Mouse (Mus musculus): Measurements from ENCODE around the gene Mamdc4. TPM values are rescaled to one million over a fixed set of nuclear protein-coding genes. Genes with fewer than 3 reads are reported as not detected.

The Mamdc4 gene
- polyA plus RNA-seq, 1 experiment = 2.2 TPM

DNA sequence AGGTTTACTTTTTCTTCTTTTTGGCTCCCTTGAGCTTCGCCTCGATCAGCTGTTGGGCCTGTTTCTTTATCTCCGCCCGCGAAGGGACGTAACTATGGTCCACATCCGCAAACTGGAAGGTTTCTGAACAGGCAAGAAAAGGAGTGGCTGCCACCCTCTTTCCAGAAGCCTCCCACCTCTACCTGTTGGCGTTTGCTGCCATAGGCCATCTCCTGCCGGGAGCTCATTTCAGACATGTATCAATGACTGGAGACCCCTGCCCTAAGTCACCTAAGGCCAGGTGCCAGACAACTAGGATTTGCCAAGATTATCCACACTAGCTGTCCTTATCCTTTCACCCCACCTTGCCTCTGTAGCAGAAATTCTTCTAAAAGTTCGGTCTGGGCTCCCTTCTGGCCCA, 34.0 kb upstream of the Mamdc4 start:
- Histone ChIP-seq H3K4me3 (ENCODE audit: extremely low read depth, insufficient read depth, insufficient read length) (no peak overlapping the region; the same call in 1 of the 2 replicates), H3K36me3 (ENCODE audit: control insufficient read depth, insufficient read depth, low read length) (no peaks in the 10 kb centered on the region), H3K27me3 (ENCODE audit: control insufficient read depth, insufficient read depth, low read length) (no peaks in the 10 kb centered on the region; the same call in 1 of the 2 replicates), H3K4me1 (ENCODE audit: control insufficient read depth, insufficient read depth, insufficient read length) (peaks cover 7% of the 10 kb centered on the region; the same call in 1 of the 2 replicates), H3K27ac (ENCODE audit: insufficient read depth, low read length) (no peak overlapping the region)
- DNase-seq (ENCODE audit: low read depth in 1 of 2, low spot score in 2 of 2) = no peak
- 54% methylated on average over 10 of the region's 10 CpGs for WGBS
- TF ChIP-seq POLR2A (IDR thresholded peaks at IDR 0.05; ENCODE audit: low read depth, low read length) = no peak
- TF ChIP-seq CTCF (IDR thresholded peaks at IDR 0.05; ENCODE audit: extremely low read depth, insufficient read depth, insufficient read length, insufficient replicate concordance) = no peak

DNA sequence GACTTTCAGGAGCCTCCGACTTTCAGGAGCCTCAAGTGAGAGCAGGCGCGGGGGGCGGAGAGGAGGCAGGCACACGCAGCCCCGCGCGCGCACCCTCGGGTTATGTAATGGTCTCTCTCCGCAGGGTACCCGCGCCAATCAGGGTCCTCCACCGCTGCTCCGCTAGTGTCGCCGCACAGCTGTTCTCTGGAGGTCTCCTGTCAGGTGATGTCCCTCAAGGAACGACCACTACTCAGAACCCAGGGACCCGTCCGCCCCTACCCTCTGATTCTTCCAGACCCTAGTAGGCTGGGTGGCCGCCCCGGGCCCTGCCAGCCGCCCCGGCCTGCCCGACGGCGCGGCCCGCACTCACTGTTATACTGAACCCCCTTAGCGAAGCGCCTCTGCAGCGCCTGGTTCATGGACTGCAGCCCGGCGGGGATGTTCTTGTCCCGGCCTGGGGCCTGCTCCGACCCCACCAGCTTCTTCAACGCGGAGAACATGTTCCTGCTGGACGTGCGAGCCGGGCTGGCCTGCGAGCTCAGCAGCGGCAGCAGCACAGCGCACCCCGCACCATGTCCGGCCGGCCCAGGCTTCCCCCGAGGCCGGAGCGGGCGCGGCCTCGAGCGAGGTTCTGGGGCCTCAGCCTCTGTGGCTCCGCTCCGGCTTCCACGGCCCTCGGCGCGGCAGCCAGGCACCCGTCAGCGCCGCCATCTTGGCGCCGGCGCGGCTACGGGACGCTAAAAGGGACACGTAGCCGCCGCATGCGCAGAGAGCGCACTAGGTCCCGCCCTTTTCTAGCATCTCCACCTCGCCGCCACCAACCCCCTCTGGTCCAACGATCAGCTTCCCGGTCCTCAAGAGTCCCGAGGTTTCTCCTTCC, 33.3 kb upstream of the Mamdc4 start, which contains the start of gene Rabl6:
Rabl6 (minus strand) TSS at position 761 of the 862 bp plus-strand sequence.
- WGBS = under 1% methylated on average over 80 of the region's 80 CpGs

DNA sequence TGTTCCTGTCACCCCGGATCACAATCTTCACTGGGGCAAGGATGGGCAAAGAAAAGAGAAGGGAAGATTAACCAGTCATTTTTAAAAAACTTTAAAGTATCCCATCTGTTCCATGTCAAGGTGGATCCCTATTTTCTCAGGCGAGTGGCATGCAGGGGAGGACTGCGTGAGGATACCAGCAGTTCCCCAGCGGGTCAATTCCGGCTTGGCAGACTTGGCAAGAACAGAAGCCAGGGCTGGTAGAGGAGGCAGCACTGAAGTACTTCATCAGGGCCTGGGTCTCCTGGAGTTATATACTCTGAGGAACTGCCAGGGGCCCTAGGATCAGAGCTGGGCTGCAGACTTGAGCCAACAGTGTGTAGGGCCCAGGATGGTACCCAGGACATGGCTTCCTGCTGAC, 27.9 kb upstream of the Mamdc4 start:
- no peaks in the 10 kb centered on the region for H3K27me3 ChIP-seq (ENCODE audit: control insufficient read depth, insufficient read depth, low read length)
- peaks cover 23% of the 10 kb centered on the region for H3K36me3 ChIP-seq (ENCODE audit: control insufficient read depth, insufficient read depth, low read length)
- H3K4me1 ChIP-seq (ENCODE audit: control insufficient read depth, insufficient read depth, insufficient read length) = peaks cover 5% of the 10 kb centered on the region; the same call in 1 of the 2 replicates
- 93% methylated on average over 5 of the region's 5 CpGs for WGBS
- DNase-seq (ENCODE audit: low read depth in 1 of 2, low spot score in 2 of 2) = no peak
- TF ChIP-seq POLR2A (IDR thresholded peaks at IDR 0.05; ENCODE audit: low read depth, low read length) (no peak), CTCF (IDR thresholded peaks at IDR 0.05; ENCODE audit: extremely low read depth, insufficient read depth, insufficient read length, insufficient replicate concordance) (no peak)
- H3K27ac ChIP-seq (ENCODE audit: insufficient read depth, low read length) = no peak overlapping the region
- no peak overlapping the region for H3K4me3 ChIP-seq (ENCODE audit: extremely low read depth, insufficient read depth, insufficient read length)

More for the DNA sequence above, 33.3 kb upstream of the Mamdc4 start, which contains the start of gene Rabl6:
- peak within 1 kb of the TSS; percentile 94 for H3K4me3 ChIP-seq (ENCODE audit: extremely low read depth, insufficient read depth, insufficient read length)
- H3K4me1 ChIP-seq (ENCODE audit: control insufficient read depth, insufficient read depth, insufficient read length) = peaks cover 7% of the 10 kb centered on the region; the same call in 1 of the 2 replicates
- H3K27me3 ChIP-seq (ENCODE audit: control insufficient read depth, insufficient read depth, low read length) = no peaks in the 10 kb centered on the region; the same call in 1 of the 2 replicates
- H3K36me3 ChIP-seq (ENCODE audit: control insufficient read depth, insufficient read depth, low read length) = no peaks in the 10 kb centered on the region
- no peak for TF ChIP-seq CTCF (IDR thresholded peaks at IDR 0.05; ENCODE audit: extremely low read depth, insufficient read depth, insufficient read length, insufficient replicate concordance)
- peak; percentile 84 for TF ChIP-seq POLR2A (IDR thresholded peaks at IDR 0.05; ENCODE audit: low read depth, low read length)
- DNase-seq (ENCODE audit: low read depth in 1 of 2, low spot score in 2 of 2) = peak; percentile 69 to 80
- peak within 1 kb of the TSS; percentile 69 for H3K27ac ChIP-seq (ENCODE audit: insufficient read depth, low read length)

GRCm38 (mm10) chr2:25600037-25600436, 25.4 kb upstream of the Mamdc4 start:
- Histone ChIP-seq H3K36me3 (ENCODE audit: control insufficient read depth, insufficient read depth, low read length) (peaks cover 37% of the 10 kb centered on the region), H3K27me3 (ENCODE audit: control insufficient read depth, insufficient read depth, low read length) (no peaks in the 10 kb centered on the region), H3K4me3 (ENCODE audit: extremely low read depth, insufficient read depth, insufficient read length) (no peak overlapping the region), H3K27ac (ENCODE audit: insufficient read depth, low read length) (no peak overlapping the region), H3K4me1 (ENCODE audit: control insufficient read depth, insufficient read depth, insufficient read length) (no peaks in the 10 kb centered on the region)
- TF ChIP-seq CTCF (IDR thresholded peaks at IDR 0.05; ENCODE audit: extremely low read depth, insufficient read depth, insufficient read length, insufficient replicate concordance) (no peak), POLR2A (IDR thresholded peaks at IDR 0.05; ENCODE audit: low read depth, low read length) (no peak)
- no peak for DNase-seq (ENCODE audit: low read depth in 1 of 2, low spot score in 2 of 2)
- WGBS = 94% methylated on average over 2 of the region's 2 CpGs

- DNase-seq (ENCODE audit: low read depth in 1 of 2, low spot score in 2 of 2) = no peak
- TF ChIP-seq CTCF (IDR thresholded peaks at IDR 0.05; ENCODE audit: extremely low read depth, insufficient read depth, insufficient read length, insufficient replicate concordance) (no peak), POLR2A (IDR thresholded peaks at IDR 0.05; ENCODE audit: low read depth, low read length) (no peak)
- no peak overlapping the region for H3K4me3 ChIP-seq (ENCODE audit: extremely low read depth, insufficient read depth, insufficient read length)
- H3K36me3 ChIP-seq (ENCODE audit: control insufficient read depth, insufficient read depth, low read length) = peaks cover 39% of the 10 kb centered on the region
- no peaks in the 10 kb centered on the region for H3K4me1 ChIP-seq (ENCODE audit: control insufficient read depth, insufficient read depth, insufficient read length)
- no peaks in the 10 kb centered on the region for H3K27me3 ChIP-seq (ENCODE audit: control insufficient read depth, insufficient read depth, low read length)
- WGBS = 87% methylated on average over 1 of the region's 1 CpGs
- no peak overlapping the region for H3K27ac ChIP-seq (ENCODE audit: insufficient read depth, low read length)
These were observed 24.1 kb upstream of the Mamdc4 start for GRCm38 (mm10) chr2:25598749-25599148.

- no peak overlapping the region for H3K27ac ChIP-seq (ENCODE audit: insufficient read depth, low read length)
- 94% methylated on average over 5 of the region's 5 CpGs for WGBS
- no peak overlapping the region for H3K4me3 ChIP-seq (ENCODE audit: extremely low read depth, insufficient read depth, insufficient read length)
- peaks cover 40% of the 10 kb centered on the region for H3K36me3 ChIP-seq (ENCODE audit: control insufficient read depth, insufficient read depth, low read length)
- no peaks in the 10 kb centered on the region for H3K4me1 ChIP-seq (ENCODE audit: control insufficient read depth, insufficient read depth, insufficient read length)
- TF ChIP-seq CTCF (IDR thresholded peaks at IDR 0.05; ENCODE audit: extremely low read depth, insufficient read depth, insufficient read length, insufficient replicate concordance) (no peak), POLR2A (IDR thresholded peaks at IDR 0.05; ENCODE audit: low read depth, low read length) (no peak)
- no peak for DNase-seq (ENCODE audit: low read depth in 1 of 2, low spot score in 2 of 2)
- no peaks in the 10 kb centered on the region for H3K27me3 ChIP-seq (ENCODE audit: control insufficient read depth, insufficient read depth, low read length)
These were observed 22.3 kb upstream of the Mamdc4 start for GRCm38 (mm10) chr2:25596765-25597510.
